Mouse (Mus musculus): ENCODE results near the gene Hhipl2. TPM values are rescaled to one million over a fixed set of nuclear protein-coding genes. Genes with fewer than 3 reads are reported as not detected.
"Not testable (repeated sequence)": the region's sequence is repeated elsewhere in the genome, so short reads cannot be mapped to it uniquely, and the experiment has no call there.

Gene Hhipl2
- polyA plus RNA-seq, 1 experiment = 0.02 TPM

DNA sequence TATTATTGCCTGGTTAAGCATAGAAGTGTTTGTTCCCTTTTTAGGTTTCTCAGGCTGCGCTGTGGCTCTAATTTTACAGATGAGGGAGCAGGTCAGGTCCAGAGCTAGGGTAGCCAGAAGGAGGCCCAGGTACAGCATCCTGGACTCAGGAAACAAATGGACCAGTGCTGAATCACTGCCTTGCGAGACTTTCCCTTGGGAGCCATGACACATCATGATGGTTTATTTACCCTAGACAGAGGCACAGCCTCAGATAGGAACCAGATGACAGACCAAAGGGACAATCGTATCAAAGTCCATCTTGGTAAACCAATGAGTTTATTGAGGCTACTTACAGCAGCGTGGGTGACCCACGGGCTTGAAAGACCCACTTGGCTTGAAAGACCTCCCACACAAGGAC is 36.2 kb upstream of the Hhipl2 start:
- Histone ChIP-seq H3K27ac (ENCODE audit: insufficient read depth, low read length) (no peak overlapping the region), H3K4me1 (ENCODE audit: control insufficient read depth, insufficient read depth, insufficient read length) (no peaks in the 10 kb centered on the region), H3K4me3 (ENCODE audit: extremely low read depth, insufficient read depth, insufficient read length) (no peak overlapping the region), H3K27me3 (ENCODE audit: control insufficient read depth, insufficient read depth, low read length) (no peaks in the 10 kb centered on the region; the same call in 1 of the 2 replicates), H3K36me3 (ENCODE audit: control insufficient read depth, insufficient read depth, low read length) (no peaks in the 10 kb centered on the region)
- WGBS = 85% methylated on average over 5 of the region's 5 CpGs
- no peak for DNase-seq (ENCODE audit: low read depth in 1 of 2, low spot score in 2 of 2)
- TF ChIP-seq CTCF (IDR thresholded peaks at IDR 0.05; ENCODE audit: extremely low read depth, insufficient read depth, insufficient read length, insufficient replicate concordance) (no peak), POLR2A (IDR thresholded peaks at IDR 0.05; ENCODE audit: low read depth, low read length) (no peak)

DNA sequence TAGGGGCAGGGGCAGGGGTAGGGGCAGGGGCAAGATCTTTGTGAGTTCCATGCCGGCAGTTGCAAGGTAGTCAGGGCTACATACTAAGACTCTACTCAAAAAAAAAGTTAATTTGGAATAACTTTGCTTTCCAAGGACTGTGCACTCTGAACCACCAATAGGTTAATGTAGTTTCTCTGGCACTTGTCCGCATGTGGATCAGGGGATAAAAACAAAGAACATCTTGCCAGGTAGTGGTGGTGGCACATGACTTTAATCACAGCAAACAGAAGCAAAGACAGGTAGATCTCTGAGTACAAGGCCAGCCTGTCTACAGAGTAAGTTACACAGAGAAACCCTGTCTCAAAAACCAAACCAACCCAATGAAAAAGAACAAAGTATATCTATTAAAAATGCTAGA is 35.4 kb upstream of the Hhipl2 start:
- no peaks in the 10 kb centered on the region; the same call in 1 of the 2 replicates for H3K27me3 ChIP-seq (ENCODE audit: control insufficient read depth, insufficient read depth, low read length)
- no peak for TF ChIP-seq CTCF (IDR thresholded peaks at IDR 0.05; ENCODE audit: extremely low read depth, insufficient read depth, insufficient read length, insufficient replicate concordance)
- no peak for TF ChIP-seq POLR2A (IDR thresholded peaks at IDR 0.05; ENCODE audit: low read depth, low read length)
- no peaks in the 10 kb centered on the region for H3K36me3 ChIP-seq (ENCODE audit: control insufficient read depth, insufficient read depth, low read length)
- DNase-seq (ENCODE audit: low read depth in 1 of 2, low spot score in 2 of 2) = no peak
- H3K27ac ChIP-seq (ENCODE audit: insufficient read depth, low read length) = no peak overlapping the region
- no peaks in the 10 kb centered on the region for H3K4me1 ChIP-seq (ENCODE audit: control insufficient read depth, insufficient read depth, insufficient read length)
- 90% methylated on average over 2 of the region's 2 CpGs for WGBS
- no peak overlapping the region for H3K4me3 ChIP-seq (ENCODE audit: extremely low read depth, insufficient read depth, insufficient read length)

DNA sequence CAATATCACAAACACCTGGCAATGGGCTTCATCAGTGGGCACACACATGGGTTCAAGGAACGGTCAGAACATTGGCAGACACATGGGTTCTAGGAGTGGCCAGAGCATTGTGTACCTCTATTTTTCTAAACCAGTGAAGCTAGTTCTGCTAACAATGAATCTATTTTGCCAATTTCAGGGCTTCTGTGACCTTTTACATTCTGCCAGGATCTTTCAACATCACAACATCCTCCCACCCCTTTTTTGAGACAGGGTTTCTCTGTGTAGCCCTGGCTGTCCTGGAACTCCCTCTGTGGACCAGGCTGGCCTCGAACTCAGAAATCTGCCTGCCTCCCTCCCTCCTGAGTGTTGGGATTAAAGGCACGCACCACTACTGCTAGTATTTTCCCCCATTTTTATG is 30.6 kb upstream of the Hhipl2 start:
- WGBS = 95% methylated on average over 3 of the region's 3 CpGs
- not testable (repeated sequence) for H3K27me3 ChIP-seq (ENCODE audit: control insufficient read depth, insufficient read depth, low read length); H3K4me1 ChIP-seq (ENCODE audit: control insufficient read depth, insufficient read depth, insufficient read length); H3K36me3 ChIP-seq (ENCODE audit: control insufficient read depth, insufficient read depth, low read length); H3K4me3 ChIP-seq (ENCODE audit: extremely low read depth, insufficient read depth, insufficient read length); H3K27ac ChIP-seq (ENCODE audit: insufficient read depth, low read length); DNase-seq (ENCODE audit: low read depth in 1 of 2, low spot score in 2 of 2)

DNA sequence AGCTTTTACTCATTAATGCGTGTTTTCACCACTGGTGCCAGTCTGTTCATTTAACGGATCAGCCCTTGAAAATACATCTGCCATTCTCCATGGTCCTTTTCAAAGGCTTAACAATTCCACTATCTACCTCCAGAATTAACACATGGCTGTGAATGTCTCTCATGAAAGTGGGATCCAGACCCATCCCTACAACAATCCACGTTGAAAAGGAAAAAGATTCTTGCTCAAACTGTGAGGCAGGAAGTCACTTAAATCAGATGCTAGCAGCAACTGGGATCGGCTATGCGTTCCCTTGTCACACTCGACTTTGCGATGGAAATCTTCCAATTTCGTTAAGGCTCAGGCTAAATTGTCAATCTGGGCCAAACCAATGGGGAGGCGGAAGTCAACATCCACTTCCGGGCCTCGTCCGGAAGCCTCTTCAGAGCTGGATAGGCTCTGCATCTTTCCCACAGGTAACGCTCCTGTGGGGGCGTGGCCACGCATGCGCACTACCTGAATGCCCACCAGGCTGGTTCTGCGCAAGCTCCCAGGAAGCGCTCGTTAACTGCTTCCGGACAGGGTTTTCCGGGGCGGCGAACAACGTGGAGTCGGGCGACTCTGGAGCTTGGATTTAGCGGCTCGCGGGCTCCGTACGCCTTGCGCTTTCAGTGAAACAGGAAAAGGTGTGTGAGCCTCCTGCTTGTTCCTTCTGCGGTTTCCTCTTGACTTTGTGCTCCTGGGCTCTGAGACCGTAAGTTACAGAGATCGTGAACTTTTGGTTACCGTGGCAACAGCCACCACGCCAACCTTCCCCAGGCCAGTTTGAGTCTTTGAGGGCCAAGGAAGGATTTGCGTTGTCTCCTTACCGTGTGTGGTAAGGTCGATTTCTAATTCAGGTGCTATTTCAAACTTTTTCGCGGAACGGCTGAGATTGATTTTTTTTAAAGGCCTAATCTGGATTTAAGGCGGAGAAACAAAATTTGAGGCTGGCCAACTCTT is 29.3 kb upstream of the Hhipl2 start, which contains the start of gene Taf1a:
Gene Taf1a (plus strand): TSS at position 556 of the 981 bp plus-strand sequence.
- Histone ChIP-seq H3K27ac (ENCODE audit: insufficient read depth, low read length) (no peak within 1 kb of the TSS), H3K36me3 (ENCODE audit: control insufficient read depth, insufficient read depth, low read length) (peaks cover 2% of the 10 kb centered on the region; the same call in 1 of the 2 replicates), H3K4me1 (ENCODE audit: control insufficient read depth, insufficient read depth, insufficient read length) (peaks cover 3% of the 10 kb centered on the region; the same call in 1 of the 2 replicates), H3K4me3 (ENCODE audit: extremely low read depth, insufficient read depth, insufficient read length) (peak within 1 kb of the TSS; percentile 67), H3K27me3 (ENCODE audit: control insufficient read depth, insufficient read depth, low read length) (no peaks in the 10 kb centered on the region)
- peak; percentile 86 to 90 for DNase-seq (ENCODE audit: low read depth in 1 of 2, low spot score in 2 of 2)
- no peak for TF ChIP-seq CTCF (IDR thresholded peaks at IDR 0.05; ENCODE audit: extremely low read depth, insufficient read depth, insufficient read length, insufficient replicate concordance)
- TF ChIP-seq POLR2A (IDR thresholded peaks at IDR 0.05; ENCODE audit: low read depth, low read length) = no peak; the same call in 1 of the 2 replicates
- 6% methylated on average over 44 of the region's 44 CpGs for WGBS

DNA sequence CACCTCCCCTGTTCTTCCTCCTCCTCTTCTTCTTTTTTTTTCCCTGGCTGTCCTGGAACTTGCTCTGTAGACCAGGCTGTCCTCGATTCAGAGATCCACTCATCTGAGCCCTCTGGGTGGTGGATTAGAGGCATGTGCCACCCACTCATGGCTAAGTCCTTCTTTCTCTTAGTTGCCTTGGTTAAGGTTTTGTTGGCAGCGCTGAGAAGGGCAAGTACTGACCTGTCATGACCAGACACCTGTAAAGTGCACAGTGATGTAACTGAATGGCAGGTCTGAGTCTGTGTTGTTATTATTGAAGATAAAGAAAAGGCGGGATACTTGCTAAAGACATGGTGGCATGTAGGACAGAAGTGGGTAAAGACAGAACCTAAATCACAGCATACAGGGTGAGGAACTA is 14.6 kb upstream of the Hhipl2 start:
- H3K27me3 ChIP-seq (ENCODE audit: control insufficient read depth, insufficient read depth, low read length) = no peaks in the 10 kb centered on the region
- H3K4me1 ChIP-seq (ENCODE audit: control insufficient read depth, insufficient read depth, insufficient read length) = no peaks in the 10 kb centered on the region
- TF ChIP-seq CTCF (IDR thresholded peaks at IDR 0.05; ENCODE audit: extremely low read depth, insufficient read depth, insufficient read length, insufficient replicate concordance) = no peak
- no peak for TF ChIP-seq POLR2A (IDR thresholded peaks at IDR 0.05; ENCODE audit: low read depth, low read length)
- no peak overlapping the region for H3K27ac ChIP-seq (ENCODE audit: insufficient read depth, low read length)
- WGBS = 91% methylated on average over 3 of the region's 3 CpGs
- DNase-seq (ENCODE audit: low read depth in 1 of 2, low spot score in 2 of 2) = no peak
- peaks cover 48% of the 10 kb centered on the region for H3K36me3 ChIP-seq (ENCODE audit: control insufficient read depth, insufficient read depth, low read length)
- H3K4me3 ChIP-seq (ENCODE audit: extremely low read depth, insufficient read depth, insufficient read length) = no peak overlapping the region

DNA sequence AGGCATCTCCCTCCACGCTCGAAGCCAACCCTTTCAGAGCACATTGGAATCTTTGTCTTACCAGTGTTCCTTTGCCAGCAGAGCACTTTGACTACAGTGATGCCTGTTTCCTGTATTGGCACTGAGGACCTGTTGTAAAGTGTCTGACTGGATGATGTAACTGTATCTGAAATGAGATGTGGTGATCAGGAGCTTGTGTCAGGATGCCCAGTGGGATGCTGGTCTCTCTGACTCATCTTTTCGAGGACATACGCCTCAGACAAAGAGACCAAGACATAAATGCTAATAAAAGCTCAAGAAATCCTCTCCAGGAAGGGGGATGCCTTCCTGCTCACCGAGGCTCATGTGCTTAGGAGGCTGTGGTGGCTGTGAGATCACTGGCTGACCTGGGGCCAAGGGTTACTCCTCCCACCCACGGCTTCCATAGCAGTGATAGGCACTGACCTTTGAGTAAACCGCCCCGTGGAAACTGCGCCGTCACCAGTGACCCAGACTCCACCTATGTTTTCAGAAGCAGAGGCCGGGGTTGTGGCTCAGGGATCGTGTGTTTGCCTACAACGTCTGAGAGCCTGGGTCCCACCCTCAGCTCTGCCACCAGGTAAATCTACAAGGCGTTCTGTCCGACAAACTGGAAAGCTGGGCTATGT is 3.8 kb upstream of the Hhipl2 start:
- Histone ChIP-seq H3K4me3 (ENCODE audit: extremely low read depth, insufficient read depth, insufficient read length) (no peak overlapping the region), H3K27me3 (ENCODE audit: control insufficient read depth, insufficient read depth, low read length) (no peaks in the 10 kb centered on the region), H3K4me1 (ENCODE audit: control insufficient read depth, insufficient read depth, insufficient read length) (no peaks in the 10 kb centered on the region), H3K27ac (ENCODE audit: insufficient read depth, low read length) (no peak overlapping the region), H3K36me3 (ENCODE audit: control insufficient read depth, insufficient read depth, low read length) (peaks cover 9% of the 10 kb centered on the region)
- DNase-seq (ENCODE audit: low read depth in 1 of 2, low spot score in 2 of 2) = no peak
- 83% methylated on average over 15 of the region's 15 CpGs for WGBS
- TF ChIP-seq POLR2A (IDR thresholded peaks at IDR 0.05; ENCODE audit: low read depth, low read length) = no peak
- no peak for TF ChIP-seq CTCF (IDR thresholded peaks at IDR 0.05; ENCODE audit: extremely low read depth, insufficient read depth, insufficient read length, insufficient replicate concordance)
